22 mouse cellular contexts compared by ENCODE assay signal in genomic region chr7:76674856-76675255, GRCm38 (mm10).
DNase-seq lines count a peak whose midpoint lies in the region; ATAC-seq lines count a peak whose summit lies in the region.
"Had no signal": no experiment of that assay in that cellular context is flagged by ENCODE, and none has a peak within 500 bp of the region (broad histone marks: within the 10 kb centered on the region; RNA-seq: fewer than 3 reads in every experiment).

No protein-coding gene starts in this region.

- no peaks in the 10 kb centered on the region for H3K36me3 ChIP-seq in forebrain, embryonic 11.5 days (ENCODE audit: control insufficient read depth, insufficient read depth, low read length)
- no peaks in the 10 kb centered on the region for H3K36me3 ChIP-seq in forebrain, embryonic 10.5 days (replicated peaks)
- H3K36me3 ChIP-seq in midbrain, embryonic 13.5 days = no peaks in the 10 kb centered on the region
- H3K36me3 ChIP-seq in midbrain, embryonic 10.5 days = no peaks in the 10 kb centered on the region
- H3K36me3 ChIP-seq in forebrain, embryonic 14.5 days (ENCODE audit: control insufficient read depth, insufficient read depth, low read length) = no peaks in the 10 kb centered on the region
- H3K36me3 ChIP-seq: embryonic facial prominence, embryonic 12.5 days; kidney, embryonic 15.5 days; limb, embryonic 12.5 days had no signal

- no peak overlapping the region for H3K4me3 ChIP-seq in forebrain, embryonic 11.5 days (ENCODE audit: low read depth, low read length)
- H3K4me3 ChIP-seq in forebrain, embryonic 10.5 days = no peak overlapping the region
- H3K4me3 ChIP-seq in midbrain, embryonic 13.5 days (replicated peaks) = no peak overlapping the region
- H3K4me3 ChIP-seq in midbrain, embryonic 10.5 days = no peak overlapping the region
- H3K4me3 ChIP-seq in forebrain, embryonic 14.5 days (ENCODE audit: low read depth, low read length) = no peak overlapping the region
- H3K4me3 ChIP-seq: embryonic facial prominence, embryonic 12.5 days; gastrocnemius, adult 2 months; kidney, embryonic 15.5 days; limb, embryonic 12.5 days had no signal

- no peak overlapping the region for H3K27ac ChIP-seq in forebrain, embryonic 11.5 days (ENCODE audit: low read depth, low read length)
- no peak overlapping the region for H3K27ac ChIP-seq in forebrain, embryonic 10.5 days
- no peak overlapping the region for H3K27ac ChIP-seq in midbrain, embryonic 13.5 days
- no peak overlapping the region for H3K27ac ChIP-seq in midbrain, embryonic 10.5 days (replicated peaks)
- H3K27ac ChIP-seq in forebrain, embryonic 14.5 days (ENCODE audit: low read depth, low read length) = no peak overlapping the region
- H3K27ac ChIP-seq: embryonic facial prominence, embryonic 12.5 days; gastrocnemius, adult 2 months; kidney, embryonic 15.5 days; limb, embryonic 12.5 days; macrophage had no signal

- DNase-seq in forebrain, embryonic 11.5 days (ENCODE audit: low spot score) = no peak
- DNase-seq in forebrain, embryonic 10.5 days (ENCODE audit: extremely low spot score, low spot score) = no peak
- DNase-seq in midbrain, embryonic 10.5 days (ENCODE audit: low spot score) = no peak
- DNase-seq in forebrain, embryonic 14.5 days (ENCODE audit: low spot score) = peak; percentile 72
- no peak for DNase-seq in testis, postnatal 14 days (ENCODE audit: low spot score)
- DNase-seq in gastrocnemius, adult 18-20 months (ENCODE audit: low spot score) = no peak
- DNase-seq: adrenal gland, postnatal 14 days; cerebellum, adult 9-10 months; gastrocnemius, adult 2 months; kidney, postnatal 36 days; layer of hippocampus, postnatal 36 days; liver, postnatal 0 days; thymus, postnatal 14 days had no signal

- H3K4me1 ChIP-seq in forebrain, embryonic 11.5 days (replicated peaks; ENCODE audit: control insufficient read depth, insufficient read depth, low read length) = no peaks in the 10 kb centered on the region
- H3K4me1 ChIP-seq in forebrain, embryonic 10.5 days = no peaks in the 10 kb centered on the region
- H3K4me1 ChIP-seq in midbrain, embryonic 13.5 days (replicated peaks) = no peaks in the 10 kb centered on the region
- H3K4me1 ChIP-seq in midbrain, embryonic 10.5 days = no peaks in the 10 kb centered on the region; the same call in 1 of the 2 replicates
- no peaks in the 10 kb centered on the region for H3K4me1 ChIP-seq in forebrain, embryonic 14.5 days (ENCODE audit: control insufficient read depth, insufficient read depth, low read length)
- H3K4me1 ChIP-seq: embryonic facial prominence, embryonic 12.5 days; kidney, embryonic 15.5 days; limb, embryonic 12.5 days had no signal

- H3K27me3 ChIP-seq in forebrain, embryonic 11.5 days (ENCODE audit: control insufficient read depth, insufficient read depth, low read length) = no peaks in the 10 kb centered on the region
- no peaks in the 10 kb centered on the region for H3K27me3 ChIP-seq in forebrain, embryonic 10.5 days (ENCODE audit: poor library complexity, severe bottlenecking)
- no peaks in the 10 kb centered on the region for H3K27me3 ChIP-seq in midbrain, embryonic 13.5 days
- H3K27me3 ChIP-seq in midbrain, embryonic 10.5 days (ENCODE audit: low read depth, poor library complexity, severe bottlenecking) = no peaks in the 10 kb centered on the region
- no peaks in the 10 kb centered on the region for H3K27me3 ChIP-seq in forebrain, embryonic 14.5 days (replicated peaks; ENCODE audit: control insufficient read depth, insufficient read depth, low read length)
- H3K27me3 ChIP-seq: embryonic facial prominence, embryonic 12.5 days; kidney, embryonic 15.5 days; limb, embryonic 12.5 days had no signal

- no peaks in the 10 kb centered on the region for H3K9me3 ChIP-seq in forebrain, embryonic 11.5 days (ENCODE audit: control insufficient read depth, low read length)
- no peaks in the 10 kb centered on the region for H3K9me3 ChIP-seq in forebrain, embryonic 10.5 days
- H3K9me3 ChIP-seq in midbrain, embryonic 13.5 days = no peaks in the 10 kb centered on the region
- H3K9me3 ChIP-seq in midbrain, embryonic 10.5 days (replicated peaks) = no peaks in the 10 kb centered on the region
- no peaks in the 10 kb centered on the region for H3K9me3 ChIP-seq in forebrain, embryonic 14.5 days (replicated peaks; ENCODE audit: control insufficient read depth, low read length)
- H3K9me3 ChIP-seq: embryonic facial prominence, embryonic 12.5 days; kidney, embryonic 15.5 days; limb, embryonic 12.5 days had no signal

- peak; percentile 56; the same call in 1 of the 2 replicates for ATAC-seq in forebrain, embryonic 11.5 days (replicated peaks; ENCODE audit: low FRiP score)
- ATAC-seq in midbrain, embryonic 13.5 days = peak; percentile 69; the same call in 1 of the 2 replicates
- peak; percentile 92 for ATAC-seq in forebrain, embryonic 14.5 days
- ATAC-seq: CD4-positive, CD25-positive, alpha-beta regulatory T cell, adult 4 months; intestine, postnatal 0 days; liver, postnatal 0 days; lung, postnatal 0 days had no signal

- 60% methylated on average over 3 of the region's 3 CpGs for WGBS in forebrain, embryonic 11.5 days
- 75% methylated on average over 3 of the region's 3 CpGs for WGBS in forebrain, embryonic 10.5 days
- 54% methylated on average over 3 of the region's 3 CpGs for WGBS in midbrain, embryonic 13.5 days
- WGBS in midbrain, embryonic 10.5 days = 74% methylated on average over 3 of the region's 3 CpGs
- WGBS in forebrain, embryonic 14.5 days = 49% methylated on average over 3 of the region's 3 CpGs

- no peak overlapping the region for H3K4me2 ChIP-seq in forebrain, embryonic 11.5 days (ENCODE audit: low read depth, low read length, severe bottlenecking)
- no peak overlapping the region for H3K4me2 ChIP-seq in midbrain, embryonic 13.5 days (replicated peaks)
- H3K4me2 ChIP-seq in forebrain, embryonic 14.5 days (ENCODE audit: low read length) = no peak overlapping the region
- H3K4me2 ChIP-seq: embryonic facial prominence, embryonic 12.5 days; kidney, embryonic 15.5 days; limb, embryonic 12.5 days; liver, embryonic 11.5 days had no signal

- no peak overlapping the region for H3K9ac ChIP-seq in forebrain, embryonic 11.5 days (ENCODE audit: low read length)
- H3K9ac ChIP-seq in midbrain, embryonic 13.5 days (replicated peaks) = no peak overlapping the region
- no peak overlapping the region for H3K9ac ChIP-seq in forebrain, embryonic 14.5 days (ENCODE audit: low read length)
- H3K9ac ChIP-seq: embryonic facial prominence, embryonic 12.5 days; kidney, embryonic 15.5 days; limb, embryonic 12.5 days; liver, postnatal 0 days had no signal
